Mouse (Mus musculus): ENCODE data around the gene Ppard. TPM values are rescaled to one million over a fixed set of nuclear protein-coding genes. Genes with fewer than 3 reads are reported as not detected.

Ppard gene
- polyA plus RNA-seq, 1 experiment from 2014 or later, result 2.1 TPM

Other genes with a start within 250 kb of the Ppard start
- 0.69 and 0.76 TPM in 2 replicates for gene Tcp11, start 152.1 kb upstream of the Ppard start, polyA plus RNA-seq (2014; fragmentation: Nextera tagmentation; extraction: Ambion mirVana)
- 8.7 and 9.4 TPM in 2 replicates for gene Scube3, start 90.6 kb upstream of the Ppard start, polyA plus RNA-seq (2014; fragmentation: Nextera tagmentation; extraction: Ambion mirVana)
- 31.1 and 32.5 TPM in 2 replicates for gene Zfp523, start 55.6 kb upstream of the Ppard start, polyA plus RNA-seq (2014; fragmentation: Nextera tagmentation; extraction: Ambion mirVana)
- 2.1 and 2.7 TPM in 2 replicates for gene Def6, start 24.9 kb upstream of the Ppard start, polyA plus RNA-seq (2014; fragmentation: Nextera tagmentation; extraction: Ambion mirVana)
- gene Fance, start 80.8 kb downstream of the Ppard start, polyA plus RNA-seq (2014; fragmentation: Nextera tagmentation; extraction: Ambion mirVana), result 23.2 and 23.7 TPM in 2 replicates
- 478 TPM in 2 replicates for gene Rpl10a, start 95.8 kb downstream of the Ppard start, polyA plus RNA-seq (2014; fragmentation: Nextera tagmentation; extraction: Ambion mirVana)
- gene Tead3, start 118.1 kb downstream of the Ppard start, polyA plus RNA-seq (2014; fragmentation: Nextera tagmentation; extraction: Ambion mirVana), result 4.5 and 4.6 TPM in 2 replicates
- 3.3 and 5.0 TPM in 2 replicates for gene Tulp1, start 132.5 kb downstream of the Ppard start, polyA plus RNA-seq (2014; fragmentation: Nextera tagmentation; extraction: Ambion mirVana)

Data from neural tube, embryonic 11.5 days (tissue).